Mouse (Mus musculus) heart, adult 9 months (tissue): ENCODE measurements around the gene Ube2n.

ENCODE experiments used
- DNase-seq, 2 experiments: peaks; one replicate each; pipeline ENCODE4 v3.0.0; 2022; ENCODE audit warnings: low spot score in 2 of 2

Ube2n gene

GRCm38 (mm10) chr10:95557337-95557828 is 42.4 kb downstream of the Ube2n start:
- DNase-seq, result no peak

GRCm38 (mm10) chr10:95559426-95559825 is 44.5 kb downstream of the Ube2n start:
- DNase-seq, result no peak

DNA sequence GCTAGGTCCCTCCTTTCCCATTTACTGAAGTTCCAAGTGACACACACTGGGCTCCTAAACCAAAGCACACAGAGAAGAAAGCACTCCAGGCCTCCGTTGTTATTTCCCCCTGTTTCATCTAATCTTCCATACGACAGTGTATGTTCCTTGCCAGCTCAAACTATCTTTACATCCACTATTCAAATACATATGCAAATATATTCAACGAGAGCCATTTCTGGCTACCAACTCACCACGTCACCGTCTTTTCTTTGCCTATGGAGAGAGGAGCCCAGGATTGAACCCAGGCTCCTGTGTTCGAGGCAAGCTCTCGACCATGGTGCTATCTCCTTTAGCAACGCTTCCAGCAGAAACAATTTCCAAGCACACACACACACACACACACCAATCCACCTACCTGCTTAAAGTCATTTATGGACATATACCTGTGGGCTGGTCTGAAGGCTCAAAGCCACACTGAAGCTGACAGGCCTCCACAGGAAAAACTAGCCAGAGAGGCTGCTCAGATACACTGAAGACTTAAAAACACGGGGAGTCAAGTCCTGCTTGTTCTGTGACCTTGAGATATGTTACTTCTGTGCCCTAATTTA is 45.5 kb downstream of the Ube2n start:
- DNase-seq, result no peak

GRCm38 (mm10) chr10:95561616-95562015 is 46.7 kb downstream of the Ube2n start:
- DNase-seq, result no peak

- DNase-seq, result no peak
Observed at GRCm38 (mm10) chr10:95562395-95562794, 47.5 kb downstream of the Ube2n start.

- DNase-seq, result peak; percentile 49 to 56
Observed at GRCm38 (mm10) chr10:95562859-95563841, 48.2 kb downstream of the Ube2n start.

GRCm38 (mm10) chr10:95563851-95564845 is 49.2 kb downstream of the Ube2n start, which contains the start of gene Nudt4:
TSS of gene Nudt4 (minus strand) at chr10:95564146.
- peak; percentile 82 to 84 for DNase-seq

DNA sequence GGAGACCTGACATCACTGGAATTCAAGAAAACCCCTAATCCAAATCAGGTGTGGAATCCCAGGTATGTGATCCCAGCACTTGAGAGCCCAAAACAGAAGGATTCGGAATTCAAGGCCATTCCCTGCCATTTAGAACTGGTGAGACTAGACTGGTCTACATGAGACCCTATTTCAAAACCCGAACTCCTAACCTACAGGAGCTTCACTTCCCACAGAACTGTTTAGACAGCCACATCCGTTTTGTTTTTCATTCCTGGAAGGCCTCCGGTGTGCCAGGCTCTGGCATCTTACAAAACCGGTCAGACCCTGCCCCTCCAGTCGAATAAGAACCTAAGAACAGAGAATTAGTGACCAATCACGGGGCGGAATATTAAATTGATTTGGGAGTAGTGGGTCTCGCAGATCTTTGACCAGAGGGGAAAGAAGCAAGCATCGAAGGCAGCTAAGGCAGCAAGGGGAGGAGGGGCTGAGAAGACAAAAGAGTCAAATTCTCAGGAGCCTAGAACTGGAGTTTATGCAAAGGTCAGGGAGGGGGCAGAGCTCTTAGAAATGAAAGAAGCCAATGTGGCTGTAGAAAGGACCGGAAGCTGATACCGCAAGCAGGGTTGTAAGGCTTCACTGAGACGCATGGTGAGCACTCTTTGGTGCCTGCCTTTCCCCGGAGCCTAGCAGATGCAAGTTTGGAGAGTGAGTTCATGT is 50.4 kb downstream of the Ube2n start:
- no peak for DNase-seq

DNA sequence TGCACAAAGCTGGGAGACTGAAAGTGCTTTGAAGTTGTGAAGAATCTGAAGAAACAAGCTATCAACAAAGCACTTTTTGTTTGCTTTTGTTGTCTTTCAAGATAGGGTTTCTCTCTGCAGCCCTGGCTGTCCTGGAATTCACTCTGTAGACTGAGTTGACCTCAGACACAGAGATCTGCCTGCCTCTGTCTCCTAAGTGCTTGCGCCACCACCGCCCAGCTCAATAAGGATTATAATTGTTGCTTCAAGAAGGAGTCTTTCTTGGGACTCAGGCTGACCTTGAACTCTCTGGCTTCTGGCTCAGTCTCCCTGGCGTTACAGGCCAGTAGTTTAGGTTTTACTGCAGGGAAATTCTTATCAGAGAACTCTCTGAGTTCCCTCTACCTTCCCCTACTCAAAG is 51.8 kb downstream of the Ube2n start:
- no peak for DNase-seq

DNA sequence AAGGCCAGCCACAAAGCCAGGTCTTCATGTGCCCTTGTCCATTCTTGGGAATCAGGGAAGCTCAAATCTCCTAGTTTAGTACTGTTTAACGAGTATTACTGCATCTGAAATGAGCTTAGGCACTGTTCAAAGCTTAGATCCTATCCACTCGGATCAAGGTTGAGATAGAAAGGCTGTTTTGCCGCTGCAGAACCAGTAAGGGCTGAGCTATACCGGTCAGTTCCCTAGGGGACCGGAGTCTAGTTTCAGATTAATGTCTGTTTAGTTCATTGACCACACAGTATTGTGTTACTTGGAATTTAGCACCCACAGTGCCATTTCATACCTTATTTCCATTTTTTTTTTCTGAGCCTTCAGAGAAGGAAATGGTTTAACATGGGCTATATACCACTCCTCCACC is 52.6 kb downstream of the Ube2n start:
- no peak for DNase-seq

DNA sequence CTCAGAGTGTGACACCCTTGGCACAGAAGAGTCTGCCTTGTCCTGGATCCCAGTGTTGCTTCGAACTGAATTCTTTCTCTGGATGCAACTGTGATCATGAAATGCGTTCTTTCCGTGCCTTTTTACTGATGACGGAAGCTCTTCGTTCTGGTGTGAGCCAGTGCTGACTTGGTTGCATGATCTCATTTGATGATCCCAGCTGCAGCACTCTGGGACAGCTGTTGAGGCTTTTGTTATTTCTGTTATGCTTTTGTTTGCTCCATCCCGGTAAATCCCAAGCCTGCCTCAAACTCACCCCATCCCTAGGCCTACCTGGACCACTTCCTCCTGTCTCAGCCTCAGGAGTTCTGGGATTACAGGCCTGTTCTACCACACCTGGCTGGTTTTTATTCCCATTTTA is 53.1 kb downstream of the Ube2n start:
- no peak for DNase-seq

GRCm38 (mm10) chr10:95569441-95569840 is 54.5 kb downstream of the Ube2n start:
- no peak for DNase-seq

GRCm38 (mm10) chr10:95574994-95575393 is 60.0 kb downstream of the Ube2n start:
- DNase-seq, result no peak

DNA sequence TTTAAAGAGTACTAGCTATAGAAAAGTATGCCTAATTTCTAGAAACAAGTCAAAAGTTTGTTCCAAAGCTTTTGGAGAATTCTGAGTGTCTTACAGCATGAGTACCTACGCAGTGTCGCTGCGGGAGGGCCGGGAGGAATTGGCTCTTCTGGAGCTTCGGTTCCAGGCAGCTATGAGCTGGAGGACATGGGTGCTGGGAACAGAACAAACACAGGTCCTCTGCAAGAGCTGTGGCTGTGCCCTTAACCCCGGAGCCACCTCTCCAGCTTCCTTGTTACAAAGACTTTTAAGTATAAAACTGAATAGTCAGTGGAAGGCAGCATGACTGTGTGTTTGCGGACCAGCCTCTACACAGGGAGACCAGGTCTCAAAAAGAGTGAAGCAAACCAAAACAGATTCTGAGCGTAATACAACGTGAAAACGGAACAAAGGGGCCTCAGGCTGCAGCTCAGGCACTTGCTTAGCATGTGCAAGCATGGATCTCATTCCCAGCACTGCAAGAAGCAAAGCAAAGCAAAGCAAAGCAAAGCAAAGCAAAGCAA is 61.0 kb downstream of the Ube2n start:
- no peak for DNase-seq

- DNase-seq, result no peak
Observed at GRCm38 (mm10) chr10:95576876-95577566, 62.1 kb downstream of the Ube2n start.

DNA sequence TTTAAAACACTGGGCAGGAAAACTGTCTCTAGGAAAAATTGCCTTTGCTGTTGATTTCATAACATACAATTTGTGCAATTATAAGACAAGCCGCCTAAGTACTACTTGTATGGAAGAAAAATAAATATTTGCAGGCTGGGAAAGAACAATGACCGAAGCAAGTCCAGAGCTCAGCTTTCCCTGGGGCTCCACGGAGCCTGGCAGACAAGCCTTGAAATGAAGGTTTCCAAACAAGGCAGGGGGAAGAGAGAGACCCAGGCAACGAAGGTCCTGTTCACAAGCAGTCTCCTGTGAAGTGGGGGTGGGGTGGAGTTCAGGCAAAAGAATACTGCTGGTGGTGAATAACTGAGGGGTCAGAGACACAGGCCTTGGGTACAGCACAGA is 62.6 kb downstream of the Ube2n start:
- no peak for DNase-seq

DNA sequence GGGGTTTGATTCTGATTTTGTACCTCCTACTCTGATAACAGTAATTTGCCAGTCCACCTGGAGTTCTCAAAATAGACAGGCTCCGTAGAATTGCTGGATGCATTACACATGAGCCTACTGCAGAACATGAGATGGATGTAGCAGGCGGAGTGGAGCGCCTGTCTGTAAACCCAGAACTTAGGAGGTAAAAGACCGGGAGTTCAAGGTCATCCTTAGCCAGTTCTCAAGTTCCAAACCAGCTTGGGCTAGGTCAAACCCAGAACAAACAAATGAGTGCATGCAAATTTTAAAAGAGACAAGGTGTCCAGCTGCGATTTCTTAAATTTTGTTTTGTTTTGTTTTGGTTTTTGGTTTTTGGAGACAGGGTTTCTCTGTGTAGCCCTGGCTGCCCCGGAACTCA is 70.6 kb downstream of the Ube2n start:
- DNase-seq, result no peak

DNA sequence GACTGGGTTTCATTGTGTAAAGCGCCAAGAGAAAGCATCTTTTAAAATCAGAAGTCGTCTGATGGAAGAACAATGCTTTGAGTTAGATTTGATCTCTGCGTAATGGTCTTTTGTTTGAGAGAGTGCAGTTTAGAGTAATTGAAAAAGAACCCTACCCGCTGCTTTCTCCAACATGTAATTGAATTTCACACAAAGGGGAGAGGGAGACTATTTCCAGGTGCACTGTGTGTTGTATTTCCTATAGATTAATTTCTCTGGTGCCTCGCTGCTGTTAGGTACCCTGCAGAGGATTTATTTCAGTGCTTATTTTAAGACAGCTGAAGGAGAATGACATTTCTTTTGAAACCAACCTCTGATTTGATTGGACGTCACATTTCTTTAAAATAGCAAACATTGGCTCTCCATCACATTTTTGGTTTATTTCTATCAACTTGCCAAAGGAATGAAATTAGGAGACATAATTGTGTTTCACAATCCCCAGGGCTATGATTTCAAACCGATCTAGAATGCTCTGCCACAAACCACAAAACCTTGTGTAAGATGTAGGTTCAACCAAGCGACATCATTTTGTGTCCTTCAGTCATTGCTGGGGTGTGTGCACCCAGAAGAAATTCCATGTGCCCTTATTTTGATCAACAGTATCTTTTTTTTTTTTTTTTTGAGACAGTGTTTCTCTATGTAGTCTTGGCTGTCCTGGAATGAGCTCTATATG is 72.7 kb downstream of the Ube2n start:
- no peak for DNase-seq

DNA sequence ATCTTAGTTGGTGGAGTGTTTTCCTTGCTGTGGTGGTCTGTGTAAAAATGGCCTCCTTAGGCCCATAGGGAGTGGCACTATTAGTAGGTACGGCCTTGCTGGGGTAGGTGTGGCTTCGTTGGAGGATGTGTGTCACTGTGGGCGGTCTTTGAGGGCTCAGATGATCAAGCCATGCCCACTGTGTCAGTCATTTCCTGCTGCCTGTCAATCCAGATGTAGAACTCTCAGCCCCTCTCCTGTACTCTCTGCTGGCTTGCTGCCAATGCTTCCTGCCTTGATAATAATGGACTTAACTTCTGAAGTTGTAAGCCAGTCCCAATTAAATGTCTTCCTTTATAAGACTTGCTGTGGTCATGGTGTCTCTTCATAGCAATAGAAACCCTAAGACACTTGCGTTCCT is 74.3 kb downstream of the Ube2n start:
- no peak for DNase-seq

- DNase-seq, result no peak
Observed at GRCm38 (mm10) chr10:95590196-95590595, 75.3 kb downstream of the Ube2n start.
